Mouse (Mus musculus): ENCODE measurements around the gene Rab11fip3. TPM values are rescaled to one million over a fixed set of nuclear protein-coding genes. Genes with fewer than 3 reads are reported as not detected.

The Rab11fip3 gene
- polyA plus RNA-seq, 1 experiment from 2014 or later = 30.4 TPM

DNA sequence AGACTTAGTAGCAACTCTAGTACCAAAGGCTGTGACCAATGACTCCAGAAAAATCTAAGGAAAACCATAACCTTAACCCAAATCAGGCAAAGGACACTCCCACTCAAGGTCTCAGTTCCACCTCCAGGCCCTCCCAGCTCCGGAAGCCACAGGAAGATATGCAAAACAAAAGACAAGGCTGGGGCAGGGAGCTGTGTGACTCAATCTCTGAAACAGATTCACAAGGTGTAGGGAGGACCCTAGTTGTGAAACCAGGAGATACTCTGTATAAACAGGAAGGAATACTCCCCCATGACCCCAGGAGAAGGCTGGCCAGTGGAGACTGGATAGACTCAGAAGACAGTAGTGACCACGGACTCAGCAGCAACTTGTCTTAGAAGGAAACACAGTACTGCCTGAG lies 61.7 kb downstream of the Rab11fip3 start:
- no peaks in the 10 kb centered on the region for H3K4me1 ChIP-seq
- WGBS = 74% methylated on average over 2 of the region's 2 CpGs
- ATAC-seq (ENCODE audit: insufficient number of reproducible peaks, insufficient read depth, low FRiP score, low TSS enrichment) = no peak
- no peak overlapping the region for H3K9ac ChIP-seq
- H3K36me3 ChIP-seq = peaks cover 60% of the 10 kb centered on the region
- no peak overlapping the region for H3K4me3 ChIP-seq
- no peak overlapping the region for H3K4me2 ChIP-seq (replicated peaks)
- no peak overlapping the region for H3K27ac ChIP-seq
- no peaks in the 10 kb centered on the region for H3K27me3 ChIP-seq
- H3K9me3 ChIP-seq = no peaks in the 10 kb centered on the region

DNA sequence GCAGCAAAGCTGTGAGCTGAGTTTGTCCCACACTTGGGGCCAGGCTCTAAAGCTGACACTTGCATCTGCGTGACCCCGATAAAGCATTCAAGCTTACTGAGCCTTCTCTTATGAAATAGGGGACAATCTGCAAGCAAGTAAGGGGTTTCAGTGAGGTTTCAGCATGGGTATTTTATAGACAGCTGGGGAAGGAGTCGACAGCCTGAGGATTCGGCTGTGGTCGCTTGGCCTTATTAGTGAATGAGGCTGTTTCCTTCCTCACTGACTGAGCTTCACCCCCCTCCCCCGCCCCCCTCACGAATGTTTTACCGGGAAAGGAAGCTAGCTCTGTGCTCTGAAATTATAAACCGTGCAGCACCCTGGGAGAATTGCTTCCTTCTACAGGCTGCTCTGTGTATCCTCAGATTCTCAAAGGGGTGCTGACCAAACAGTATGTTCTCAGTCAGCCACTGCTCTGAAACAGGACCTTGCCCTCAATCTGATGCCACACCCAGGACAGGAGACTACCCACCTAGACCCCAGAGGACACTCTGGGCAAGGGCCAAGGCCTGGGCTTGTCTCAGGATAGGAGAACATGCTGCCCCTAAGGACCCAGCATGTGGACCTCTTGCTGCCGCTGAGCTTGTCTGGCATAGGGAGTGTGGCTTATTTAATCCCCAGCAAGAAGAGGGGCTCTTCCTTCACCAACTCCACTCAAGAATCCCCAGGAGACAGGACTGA lies 63.5 kb downstream of the Rab11fip3 start:
- Histone ChIP-seq H3K36me3 (peaks cover 72% of the 10 kb centered on the region), H3K27me3 (no peaks in the 10 kb centered on the region), H3K4me1 (no peaks in the 10 kb centered on the region), H3K27ac (no peak overlapping the region), H3K4me2 (replicated peaks) (no peak overlapping the region), H3K9me3 (no peaks in the 10 kb centered on the region), H3K4me3 (no peak overlapping the region), H3K9ac (no peak overlapping the region)
- 70% methylated on average over 10 of the region's 10 CpGs for WGBS
- no peak for ATAC-seq (ENCODE audit: insufficient number of reproducible peaks, insufficient read depth, low FRiP score, low TSS enrichment)

DNA sequence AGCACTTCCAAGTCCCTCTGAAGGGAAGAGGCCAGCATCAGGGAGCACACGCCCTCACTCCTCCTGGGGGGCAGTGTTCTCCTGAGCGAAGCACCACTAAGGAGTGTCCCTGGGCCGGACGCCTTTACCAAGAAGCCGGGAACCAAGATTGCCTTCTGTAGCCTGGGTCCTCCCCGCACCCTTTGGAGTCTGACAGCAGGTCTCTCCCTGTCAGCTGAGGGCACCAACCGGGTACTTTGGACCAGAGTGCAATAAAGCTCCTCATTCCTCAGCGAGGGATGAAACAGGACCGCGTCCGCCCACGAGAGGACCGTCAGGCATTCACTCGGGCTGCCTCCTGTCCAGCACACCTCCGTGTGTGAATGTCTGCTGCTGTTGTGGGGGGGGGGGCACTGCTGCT lies 64.6 kb downstream of the Rab11fip3 start:
- H3K9ac ChIP-seq = no peak overlapping the region
- H3K4me2 ChIP-seq (replicated peaks) = no peak overlapping the region
- H3K27ac ChIP-seq = no peak overlapping the region
- no peaks in the 10 kb centered on the region for H3K9me3 ChIP-seq
- no peak overlapping the region for H3K4me3 ChIP-seq
- no peak for ATAC-seq (ENCODE audit: insufficient number of reproducible peaks, insufficient read depth, low FRiP score, low TSS enrichment)
- no peaks in the 10 kb centered on the region for H3K27me3 ChIP-seq
- H3K4me1 ChIP-seq = no peaks in the 10 kb centered on the region
- 89% methylated on average over 15 of the region's 15 CpGs for WGBS
- peaks cover 73% of the 10 kb centered on the region for H3K36me3 ChIP-seq

- H3K4me3 ChIP-seq = no peak overlapping the region
- no peak overlapping the region for H3K9ac ChIP-seq
- no peak for ATAC-seq (ENCODE audit: insufficient number of reproducible peaks, insufficient read depth, low FRiP score, low TSS enrichment)
- no peaks in the 10 kb centered on the region for H3K9me3 ChIP-seq
- no peaks in the 10 kb centered on the region for H3K4me1 ChIP-seq
- 85% methylated on average over 2 of the region's 2 CpGs for WGBS
- H3K4me2 ChIP-seq (replicated peaks) = no peak overlapping the region
- no peaks in the 10 kb centered on the region for H3K27me3 ChIP-seq
- H3K36me3 ChIP-seq = peaks cover 70% of the 10 kb centered on the region
- H3K27ac ChIP-seq = no peak overlapping the region
Measured at GRCm38 (mm10) chr17:26003864-26004263, 65.5 kb downstream of the Rab11fip3 start.

DNA sequence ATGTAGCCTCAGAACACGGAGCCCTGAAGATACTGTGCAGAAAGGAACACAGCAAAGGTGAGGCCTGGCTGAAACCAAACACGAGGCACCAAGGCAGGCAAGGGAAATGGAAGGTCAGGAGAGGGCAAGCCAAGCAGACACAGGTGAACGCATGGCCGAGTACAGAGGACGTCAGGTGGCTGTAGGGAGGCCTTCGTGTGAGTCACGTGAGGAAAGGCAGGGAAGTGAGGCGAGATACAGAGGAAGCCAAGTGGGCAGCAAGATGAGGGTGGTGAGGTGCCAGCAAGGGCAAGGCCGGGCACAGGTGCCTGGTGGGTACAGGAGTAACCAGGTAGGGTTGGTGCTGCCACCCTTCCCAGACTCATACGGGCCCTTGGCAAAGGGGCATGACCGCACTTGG lies 70.9 kb downstream of the Rab11fip3 start:
- Histone ChIP-seq H3K36me3 (peaks cover 78% of the 10 kb centered on the region), H3K4me3 (no peak overlapping the region), H3K9me3 (no peaks in the 10 kb centered on the region), H3K27me3 (no peaks in the 10 kb centered on the region), H3K4me1 (no peaks in the 10 kb centered on the region), H3K4me2 (replicated peaks) (no peak overlapping the region), H3K27ac (no peak overlapping the region), H3K9ac (no peak overlapping the region)
- ATAC-seq (ENCODE audit: insufficient number of reproducible peaks, insufficient read depth, low FRiP score, low TSS enrichment) = no peak
- WGBS = 90% methylated on average over 11 of the region's 11 CpGs

GRCm38 (mm10) chr17:25993489-25993888 lies 75.9 kb downstream of the Rab11fip3 start:
- Histone ChIP-seq H3K36me3 (peaks cover 88% of the 10 kb centered on the region), H3K4me2 (replicated peaks) (no peak overlapping the region), H3K4me1 (no peaks in the 10 kb centered on the region), H3K27me3 (no peaks in the 10 kb centered on the region), H3K4me3 (no peak overlapping the region), H3K9ac (no peak overlapping the region), H3K9me3 (no peaks in the 10 kb centered on the region), H3K27ac (no peak overlapping the region)
- WGBS = 90% methylated on average over 3 of the region's 3 CpGs
- ATAC-seq (ENCODE audit: insufficient number of reproducible peaks, insufficient read depth, low FRiP score, low TSS enrichment) = no peak

- no peak overlapping the region for H3K4me3 ChIP-seq
- no peak for ATAC-seq (ENCODE audit: insufficient number of reproducible peaks, insufficient read depth, low FRiP score, low TSS enrichment)
- whole genome bisulfite sequencing = 86% methylated on average over 4 of the region's 4 CpGs
- H3K4me2 ChIP-seq (replicated peaks) = no peak overlapping the region
- peaks cover 81% of the 10 kb centered on the region for H3K36me3 ChIP-seq
- H3K27ac ChIP-seq = no peak overlapping the region
- no peaks in the 10 kb centered on the region for H3K4me1 ChIP-seq
- H3K9ac ChIP-seq = no peak overlapping the region
- H3K9me3 ChIP-seq = no peaks in the 10 kb centered on the region
- no peaks in the 10 kb centered on the region for H3K27me3 ChIP-seq
Measured at GRCm38 (mm10) chr17:25992274-25992673, 77.1 kb downstream of the Rab11fip3 start.

DNA sequence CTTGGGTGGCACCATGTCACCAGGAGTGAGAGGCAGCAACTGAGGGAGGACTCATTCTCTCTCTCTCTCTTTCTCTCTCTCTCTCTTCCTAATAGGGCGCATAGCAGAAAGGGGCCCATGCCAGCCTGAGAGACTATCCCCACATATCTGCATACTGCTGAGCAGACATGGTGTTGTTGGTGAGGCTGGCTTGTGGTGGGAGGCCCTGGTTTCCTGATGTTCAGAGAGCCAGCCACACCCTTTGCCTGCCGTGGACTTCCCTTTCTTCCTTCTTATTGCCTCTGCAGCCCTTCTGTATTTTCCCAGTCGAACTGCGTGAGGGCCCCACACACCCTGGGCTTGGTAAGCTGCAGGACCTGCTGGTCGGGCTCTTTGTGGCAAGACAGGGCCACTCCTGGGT lies 79.0 kb downstream of the Rab11fip3 start:
- no peak overlapping the region for H3K27ac ChIP-seq
- no peaks in the 10 kb centered on the region for H3K9me3 ChIP-seq
- no peaks in the 10 kb centered on the region for H3K27me3 ChIP-seq
- no peak overlapping the region for H3K4me3 ChIP-seq
- ATAC-seq (ENCODE audit: insufficient number of reproducible peaks, insufficient read depth, low FRiP score, low TSS enrichment) = no peak
- H3K4me2 ChIP-seq (replicated peaks) = no peak overlapping the region
- peaks cover 62% of the 10 kb centered on the region for H3K36me3 ChIP-seq
- H3K9ac ChIP-seq = no peak overlapping the region
- WGBS = 92% methylated on average over 5 of the region's 5 CpGs
- H3K4me1 ChIP-seq = no peaks in the 10 kb centered on the region

DNA sequence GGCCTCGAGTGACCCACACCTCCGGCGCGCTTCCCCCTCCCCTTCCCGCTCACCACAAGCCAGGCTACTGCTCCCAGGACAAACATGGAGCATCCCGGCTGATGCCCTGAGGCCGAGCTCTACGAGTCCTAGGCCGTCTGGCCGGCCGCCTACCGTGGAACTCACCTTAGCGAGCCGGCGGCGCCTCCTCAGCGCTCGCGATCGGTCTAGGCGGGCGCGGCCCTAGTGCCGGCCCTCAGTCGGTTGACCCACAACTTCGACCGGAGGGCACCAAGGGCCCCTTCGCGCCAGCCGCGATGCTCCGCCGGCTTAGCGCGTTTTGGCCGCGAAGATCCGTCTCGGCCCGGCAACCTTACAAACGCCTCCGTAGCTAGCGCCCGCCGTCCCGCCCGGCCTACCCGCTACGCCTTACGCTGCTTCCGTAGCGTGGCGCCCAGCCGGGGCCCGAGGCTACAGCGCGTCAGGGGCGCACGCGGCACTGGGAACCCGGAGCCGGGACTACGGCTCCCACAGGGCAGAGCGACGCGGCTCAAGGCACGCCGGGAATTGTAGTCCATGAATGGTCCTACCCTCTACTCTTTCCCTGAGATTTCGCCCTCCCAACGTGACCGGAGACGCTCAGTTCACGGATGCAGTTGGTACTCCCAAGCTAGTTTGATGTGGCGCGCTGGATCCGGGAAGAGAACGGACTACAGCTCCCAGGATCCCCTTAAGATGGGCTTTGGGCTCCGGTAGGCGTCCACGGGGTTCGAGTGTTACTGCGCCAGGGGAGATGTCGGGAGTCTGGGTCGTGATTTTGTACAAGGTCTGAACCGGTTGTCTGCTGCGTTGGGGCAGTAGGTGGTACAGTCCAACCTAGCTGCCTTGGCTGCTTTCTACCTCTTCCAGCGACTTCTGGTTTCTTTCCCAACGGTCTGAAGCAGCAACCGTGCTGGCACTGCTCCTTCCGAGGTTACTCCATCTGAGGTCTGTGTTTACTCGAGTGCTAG lies 83.8 kb downstream of the Rab11fip3 start, which contains the start of gene Capn15:
TSS of gene Capn15 (minus strand) at position 491 of the 989 bp plus-strand sequence.
- WGBS = under 1% methylated on average over 91 of the region's 91 CpGs
- H3K4me3 ChIP-seq = peak within 1 kb of the TSS; percentile 86
- H3K4me1 ChIP-seq = peaks cover 16% of the 10 kb centered on the region
- H3K9me3 ChIP-seq = no peaks in the 10 kb centered on the region
- H3K27me3 ChIP-seq = no peaks in the 10 kb centered on the region
- peak; percentile 99 for ATAC-seq (ENCODE audit: insufficient number of reproducible peaks, insufficient read depth, low FRiP score, low TSS enrichment)
- peak within 1 kb of the TSS; percentile 80 for H3K4me2 ChIP-seq (replicated peaks)
- peak within 1 kb of the TSS; percentile 83 for H3K27ac ChIP-seq
- H3K36me3 ChIP-seq = peaks cover 18% of the 10 kb centered on the region
- H3K9ac ChIP-seq = peak within 1 kb of the TSS; percentile 93

DNA sequence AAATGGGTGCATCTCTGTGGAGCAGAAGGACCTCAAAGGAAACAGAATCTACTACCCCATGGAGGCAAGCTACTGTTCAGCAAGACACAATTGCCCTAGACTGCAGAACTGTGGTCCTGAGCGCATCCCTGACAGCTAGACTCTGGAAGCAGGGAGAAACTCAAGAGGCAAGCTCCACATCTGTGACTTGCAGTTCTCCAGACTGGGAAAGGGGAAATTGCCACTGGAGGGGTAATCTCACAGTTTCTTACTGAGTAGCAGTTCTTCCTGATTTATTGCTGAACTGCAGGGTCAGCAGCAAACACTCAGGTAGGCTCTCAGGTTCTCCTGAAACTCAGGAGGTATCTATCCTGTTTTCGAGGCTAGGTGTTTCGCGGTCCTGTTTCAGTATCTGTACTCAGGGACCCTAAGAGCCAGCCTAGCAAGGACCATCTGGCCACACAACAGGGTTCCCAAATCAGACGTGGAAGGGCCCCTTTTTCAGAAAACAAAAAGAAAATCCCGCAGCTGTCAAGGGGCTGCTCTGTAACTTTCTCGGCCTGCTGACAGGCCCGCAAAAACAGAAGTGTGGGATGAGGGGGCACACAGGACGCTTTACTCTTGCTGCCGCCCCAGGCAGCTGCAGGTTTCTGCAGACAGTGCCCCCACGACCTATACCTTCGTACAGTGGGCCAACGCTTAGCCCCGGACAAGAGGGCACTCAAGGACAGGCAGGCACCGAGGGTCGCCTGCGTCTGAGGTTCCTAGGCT lies 84.6 kb downstream of the Rab11fip3 start:
- Histone ChIP-seq H3K4me3 (peak overlapping the region; percentile 86), H3K9me3 (no peaks in the 10 kb centered on the region), H3K9ac (peak overlapping the region; percentile 93), H3K4me2 (replicated peaks) (peak overlapping the region; percentile 80), H3K36me3 (peaks cover 10% of the 10 kb centered on the region), H3K27ac (peak overlapping the region; percentile 83), H3K27me3 (no peaks in the 10 kb centered on the region), H3K4me1 (peaks cover 16% of the 10 kb centered on the region)
- WGBS = 12% methylated on average over 17 of the region's 17 CpGs
- no peak; the same call in 1 of the 2 replicates for ATAC-seq (ENCODE audit: insufficient number of reproducible peaks, insufficient read depth, low FRiP score, low TSS enrichment)

GRCm38 (mm10) chr17:25984066-25984465 lies 85.3 kb downstream of the Rab11fip3 start:
- no peak overlapping the region for H3K27ac ChIP-seq
- H3K36me3 ChIP-seq = 0 out of 2 replicates have a peak, but pooled peaks cover 5% of the 10 kb centered on the region
- H3K9me3 ChIP-seq = no peaks in the 10 kb centered on the region
- peak overlapping the region; percentile 80 for H3K4me2 ChIP-seq (replicated peaks)
- no peak for ATAC-seq (ENCODE audit: insufficient number of reproducible peaks, insufficient read depth, low FRiP score, low TSS enrichment)
- peaks cover 16% of the 10 kb centered on the region for H3K4me1 ChIP-seq
- H3K4me3 ChIP-seq = peak overlapping the region; percentile 86; the same call in 1 of the 2 replicates
- H3K9ac ChIP-seq = no peak overlapping the region; the same call in 1 of the 2 replicates
- H3K27me3 ChIP-seq = no peaks in the 10 kb centered on the region
- WGBS = 90% methylated on average over 1 of the region's 1 CpGs

Measured in embryonic facial prominence, embryonic 12.5 days (tissue).